Mouse (Mus musculus): ENCODE measurements around the gene Klhl36. TPM values are rescaled to one million over a fixed set of nuclear protein-coding genes. Genes with fewer than 3 reads are reported as not detected.

Klhl36 gene
- polyA plus RNA-seq, 1 experiment = 16.9 TPM

DNA sequence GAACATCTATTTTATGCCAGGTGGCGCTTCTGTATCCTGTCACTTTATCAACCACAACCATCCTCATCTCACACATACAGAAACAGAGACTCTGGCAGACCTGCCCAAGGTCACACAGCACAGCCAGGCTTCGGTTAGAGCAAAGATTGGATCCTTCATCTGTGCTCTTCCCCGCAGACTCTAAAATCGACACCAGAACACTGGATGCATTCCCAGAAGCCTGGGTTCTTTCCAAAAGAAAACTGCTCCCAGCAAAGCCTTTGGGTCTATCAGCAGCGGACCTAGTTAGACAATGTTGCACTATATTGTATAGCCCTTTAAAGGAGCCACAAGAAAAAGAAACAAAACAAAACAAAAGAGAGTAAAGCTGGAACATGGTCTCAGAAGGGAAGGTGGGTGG, 26.8 kb upstream of the Klhl36 start:
- H3K4me3 ChIP-seq (ENCODE audit: control insufficient read depth, low read depth, low read length) = no peak overlapping the region
- H3K36me3 ChIP-seq (ENCODE audit: control insufficient read depth, insufficient read depth, low read length) = no peaks in the 10 kb centered on the region
- no peaks in the 10 kb centered on the region for H3K27me3 ChIP-seq (ENCODE audit: control insufficient read depth, insufficient read depth, low read length)
- H3K27ac ChIP-seq (ENCODE audit: control insufficient read depth, insufficient read depth, low read depth, low read length) = no peak overlapping the region
- TF ChIP-seq POLR2A (IDR thresholded peaks at IDR 0.05; ENCODE audit: control insufficient read depth, low read depth, low read length) = no peak
- no peak for TF ChIP-seq CTCF (IDR thresholded peaks at IDR 0.05; ENCODE audit: control insufficient read depth, insufficient read depth, insufficient replicate concordance, low read depth, low read length)
- H3K4me1 ChIP-seq (ENCODE audit: control insufficient read depth, insufficient read depth, low read length) = peaks cover 16% of the 10 kb centered on the region

- Histone ChIP-seq H3K36me3 (ENCODE audit: control insufficient read depth, insufficient read depth, low read length) (no peaks in the 10 kb centered on the region), H3K27ac (ENCODE audit: control insufficient read depth, insufficient read depth, low read depth, low read length) (no peak overlapping the region), H3K4me3 (ENCODE audit: control insufficient read depth, low read depth, low read length) (no peak overlapping the region), H3K4me1 (ENCODE audit: control insufficient read depth, insufficient read depth, low read length) (peaks cover 21% of the 10 kb centered on the region), H3K27me3 (ENCODE audit: control insufficient read depth, insufficient read depth, low read length) (no peaks in the 10 kb centered on the region)
- TF ChIP-seq CTCF (IDR thresholded peaks at IDR 0.05; ENCODE audit: control insufficient read depth, insufficient read depth, insufficient replicate concordance, low read depth, low read length) (no peak), POLR2A (IDR thresholded peaks at IDR 0.05; ENCODE audit: control insufficient read depth, low read depth, low read length) (no peak)
Measured at GRCm38 (mm10) chr8:119836831-119837230, 25.2 kb upstream of the Klhl36 start.

GRCm38 (mm10) chr8:119837553-119838071, 24.5 kb upstream of the Klhl36 start:
- TF ChIP-seq POLR2A (IDR thresholded peaks at IDR 0.05; ENCODE audit: control insufficient read depth, low read depth, low read length) (no peak), CTCF (IDR thresholded peaks at IDR 0.05; ENCODE audit: control insufficient read depth, insufficient read depth, insufficient replicate concordance, low read depth, low read length) (no peak)
- H3K4me1 ChIP-seq (ENCODE audit: control insufficient read depth, insufficient read depth, low read length) = peaks cover 21% of the 10 kb centered on the region
- no peak overlapping the region for H3K4me3 ChIP-seq (ENCODE audit: control insufficient read depth, low read depth, low read length)
- no peak overlapping the region for H3K27ac ChIP-seq (ENCODE audit: control insufficient read depth, insufficient read depth, low read depth, low read length)
- H3K36me3 ChIP-seq (ENCODE audit: control insufficient read depth, insufficient read depth, low read length) = no peaks in the 10 kb centered on the region
- no peaks in the 10 kb centered on the region for H3K27me3 ChIP-seq (ENCODE audit: control insufficient read depth, insufficient read depth, low read length)

- H3K36me3 ChIP-seq (ENCODE audit: control insufficient read depth, insufficient read depth, low read length) = no peaks in the 10 kb centered on the region
- no peak overlapping the region for H3K4me3 ChIP-seq (ENCODE audit: control insufficient read depth, low read depth, low read length)
- TF ChIP-seq CTCF (IDR thresholded peaks at IDR 0.05; ENCODE audit: control insufficient read depth, insufficient read depth, insufficient replicate concordance, low read depth, low read length) = no peak
- TF ChIP-seq POLR2A (IDR thresholded peaks at IDR 0.05; ENCODE audit: control insufficient read depth, low read depth, low read length) = no peak
- no peaks in the 10 kb centered on the region for H3K27me3 ChIP-seq (ENCODE audit: control insufficient read depth, insufficient read depth, low read length)
- no peak overlapping the region for H3K27ac ChIP-seq (ENCODE audit: control insufficient read depth, insufficient read depth, low read depth, low read length)
- H3K4me1 ChIP-seq (ENCODE audit: control insufficient read depth, insufficient read depth, low read length) = peaks cover 21% of the 10 kb centered on the region
Measured at GRCm38 (mm10) chr8:119838100-119838982, 23.7 kb upstream of the Klhl36 start.

DNA sequence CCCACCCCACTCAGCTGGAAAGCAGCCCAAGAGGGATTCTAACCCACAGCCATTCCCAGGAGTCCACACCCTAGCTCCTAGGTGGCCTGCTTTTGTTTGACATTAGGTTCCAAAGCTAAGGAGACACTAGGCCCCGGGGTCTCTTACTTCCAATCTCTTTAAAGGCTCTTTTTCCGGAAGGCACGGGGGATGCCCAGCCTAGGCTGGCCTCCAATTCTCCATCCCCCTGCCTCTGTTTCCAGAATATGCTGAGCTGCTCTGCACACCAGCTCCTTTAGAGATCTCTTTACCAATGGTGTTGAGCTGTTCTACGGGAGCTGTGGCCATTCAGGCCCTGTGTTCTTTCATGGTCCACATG, 23.1 kb upstream of the Klhl36 start:
- TF ChIP-seq POLR2A (IDR thresholded peaks at IDR 0.05; ENCODE audit: control insufficient read depth, low read depth, low read length) = no peak
- TF ChIP-seq CTCF (IDR thresholded peaks at IDR 0.05; ENCODE audit: control insufficient read depth, insufficient read depth, insufficient replicate concordance, low read depth, low read length) = no peak
- Histone ChIP-seq H3K27ac (ENCODE audit: control insufficient read depth, insufficient read depth, low read depth, low read length) (no peak overlapping the region), H3K27me3 (ENCODE audit: control insufficient read depth, insufficient read depth, low read length) (no peaks in the 10 kb centered on the region), H3K36me3 (ENCODE audit: control insufficient read depth, insufficient read depth, low read length) (no peaks in the 10 kb centered on the region), H3K4me3 (ENCODE audit: control insufficient read depth, low read depth, low read length) (no peak overlapping the region), H3K4me1 (ENCODE audit: control insufficient read depth, insufficient read depth, low read length) (peaks cover 21% of the 10 kb centered on the region)

- Histone ChIP-seq H3K4me3 (ENCODE audit: control insufficient read depth, low read depth, low read length) (peak overlapping the region; percentile 98), H3K36me3 (ENCODE audit: control insufficient read depth, insufficient read depth, low read length) (no peaks in the 10 kb centered on the region), H3K4me1 (ENCODE audit: control insufficient read depth, insufficient read depth, low read length) (peaks cover 21% of the 10 kb centered on the region), H3K27ac (ENCODE audit: control insufficient read depth, insufficient read depth, low read depth, low read length) (peak overlapping the region; percentile 87), H3K27me3 (ENCODE audit: control insufficient read depth, insufficient read depth, low read length) (no peaks in the 10 kb centered on the region)
- no peak for TF ChIP-seq CTCF (IDR thresholded peaks at IDR 0.05; ENCODE audit: control insufficient read depth, insufficient read depth, insufficient replicate concordance, low read depth, low read length)
- TF ChIP-seq POLR2A (IDR thresholded peaks at IDR 0.05; ENCODE audit: control insufficient read depth, low read depth, low read length) = no peak
Measured at GRCm38 (mm10) chr8:119839419-119840021, 22.5 kb upstream of the Klhl36 start.

DNA sequence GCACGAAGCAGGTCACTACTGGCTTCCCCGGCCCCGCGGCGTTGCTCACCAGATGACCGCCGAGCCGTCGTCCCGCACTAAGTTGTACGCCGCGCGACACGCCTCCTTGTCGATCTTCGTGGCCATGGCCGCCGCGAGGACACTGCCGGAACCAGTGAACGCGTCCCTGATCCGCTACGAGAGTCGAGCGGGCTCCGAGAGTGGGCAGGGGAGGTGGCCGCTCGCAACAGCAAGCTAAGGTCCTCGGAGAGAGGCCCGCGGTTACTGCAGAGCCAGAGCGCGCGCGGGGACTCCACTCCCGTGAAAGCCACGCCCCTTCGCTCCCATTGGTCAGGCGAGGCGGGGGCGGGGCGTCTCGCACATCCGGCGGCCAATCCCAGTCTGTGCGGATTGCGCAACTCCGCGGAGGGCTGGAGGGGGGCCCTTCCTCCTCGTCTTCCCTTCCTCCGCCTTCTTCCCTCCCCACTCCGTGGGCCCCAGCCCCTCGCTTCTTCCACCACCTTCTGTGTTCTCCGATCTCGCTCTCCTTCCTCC, 21.7 kb upstream of the Klhl36 start, which contains the start of gene Cotl1:
Cotl1 (minus strand) TSS at position 270 of the 534 bp plus-strand sequence.
- Histone ChIP-seq H3K27ac (ENCODE audit: control insufficient read depth, insufficient read depth, low read depth, low read length) (peak within 1 kb of the TSS; percentile 87), H3K27me3 (ENCODE audit: control insufficient read depth, insufficient read depth, low read length) (no peaks in the 10 kb centered on the region), H3K36me3 (ENCODE audit: control insufficient read depth, insufficient read depth, low read length) (no peaks in the 10 kb centered on the region), H3K4me3 (ENCODE audit: control insufficient read depth, low read depth, low read length) (peak within 1 kb of the TSS; percentile 98), H3K4me1 (ENCODE audit: control insufficient read depth, insufficient read depth, low read length) (peaks cover 21% of the 10 kb centered on the region)
- TF ChIP-seq CTCF (IDR thresholded peaks at IDR 0.05; ENCODE audit: control insufficient read depth, insufficient read depth, insufficient replicate concordance, low read depth, low read length) (no peak), POLR2A (IDR thresholded peaks at IDR 0.05; ENCODE audit: control insufficient read depth, low read depth, low read length) (peak; percentile 90)

All from testis, adult 2 months (tissue).